Mouse (Mus musculus) adrenal gland, postnatal 10 days (tissue): ENCODE measurements around the gene Slc25a28. TPM values are rescaled to one million over a fixed set of nuclear protein-coding genes. Genes with fewer than 3 reads are reported as not detected.

ENCODE experiments used
- DNase-seq: peaks from one replicate; pipeline ENCODE4 v3.0.0; 2021; ENCODE audit warnings: mixed read lengths
- long read RNA-seq, 2 experiments: library from polyadenylated mRNA; stranded (forward); transcript quantifications; one replicate each; pipeline ENCODE4 v2.0.0; 2021
- total RNA-seq, 2 experiments: library from RNA; stranded (reverse); gene quantifications; 2 replicates each; pipeline ENCODE4 v1.2.3; 2021

Slc25a28 gene
- total RNA-seq = 10 to 100 TPM; 54.9 to 59.2 TPM
- long read RNA-seq, experiment 1, transcript Slc25a28-201 (4 exons, 1,535 nt) = major isoform, 49 of 68 reads
- long read RNA-seq, experiment 1, partial matches to known transcripts = 0 of 68 reads
- long read RNA-seq, experiment 1, other reads (novel, unspliced or antisense) = 18 of 68 reads
- long read RNA-seq, experiment 2, transcript Slc25a28-201 (4 exons, 1,535 nt) = major isoform, 29 of 54 reads
- long read RNA-seq, experiment 2, transcript Slc25a28-202 (2 exons, 3,724 nt) = minor isoform, 6 of 54 reads
- long read RNA-seq, experiment 2, partial matches to known transcripts = 8 of 54 reads
- long read RNA-seq, experiment 2, other reads (novel, unspliced or antisense) = 11 of 54 reads

GRCm38 (mm10) chr19:43674730-43675524 lies at the start of gene Slc25a28:
Slc25a28 (minus strand) TSS chr19:43674881.
- peak; percentile 96 for DNase-seq

- no peak for DNase-seq
These were observed 49.5 kb upstream of the Slc25a28 start for GRCm38 (mm10) chr19:43724194-43724593.

GRCm38 (mm10) chr19:43723501-43723900 lies 48.8 kb upstream of the Slc25a28 start:
- peak; percentile 57 for DNase-seq

- DNase-seq = no peak
These were observed 48.2 kb upstream of the Slc25a28 start for GRCm38 (mm10) chr19:43722891-43723290.

- DNase-seq = no peak
These were observed 45.4 kb upstream of the Slc25a28 start for GRCm38 (mm10) chr19:43720061-43720460.

GRCm38 (mm10) chr19:43711971-43712370 lies 37.3 kb upstream of the Slc25a28 start:
- no peak for DNase-seq

GRCm38 (mm10) chr19:43711159-43711916 lies 36.7 kb upstream of the Slc25a28 start:
- DNase-seq = no peak

- DNase-seq = no peak
These were observed 34.6 kb upstream of the Slc25a28 start for GRCm38 (mm10) chr19:43709317-43709716.

GRCm38 (mm10) chr19:43708206-43708605 lies 33.5 kb upstream of the Slc25a28 start:
- DNase-seq = no peak

- DNase-seq = no peak
These were observed 30.3 kb upstream of the Slc25a28 start for GRCm38 (mm10) chr19:43704787-43705497.

- no peak for DNase-seq
These were observed 29.5 kb upstream of the Slc25a28 start for GRCm38 (mm10) chr19:43704211-43704610.

GRCm38 (mm10) chr19:43699763-43700155 lies 25.1 kb upstream of the Slc25a28 start:
- no peak for DNase-seq

GRCm38 (mm10) chr19:43699021-43699762 lies 24.5 kb upstream of the Slc25a28 start:
- no peak for DNase-seq

- no peak for DNase-seq
These were observed 23.1 kb upstream of the Slc25a28 start for GRCm38 (mm10) chr19:43697666-43698370.

GRCm38 (mm10) chr19:43695514-43695964 lies 20.9 kb upstream of the Slc25a28 start:
- no peak for DNase-seq

GRCm38 (mm10) chr19:43692815-43693214 lies 18.1 kb upstream of the Slc25a28 start:
- DNase-seq = no peak

- DNase-seq = peak; percentile 98
These were observed 15.0 kb upstream of the Slc25a28 start, which contains the start of gene Entpd7 for GRCm38 (mm10) chr19:43689419-43690246. Entpd7 (plus strand) TSS chr19:43689672.

GRCm38 (mm10) chr19:43681541-43681940 lies 6.9 kb upstream of the Slc25a28 start:
- no peak for DNase-seq

- DNase-seq = no peak
These were observed 4.8 kb upstream of the Slc25a28 start for GRCm38 (mm10) chr19:43679474-43679981.
